Mouse (Mus musculus) heart, postnatal 0 days (tissue): ENCODE data around the gene Mreg.

ENCODE experiments used
- CTCF ChIP-seq: IDR thresholded peaks from 2 replicates; pipeline ENCODE4 v1.5.1; 2016; ENCODE audit warnings: antibody characterized with exemption, control low read depth, low read depth
- EP300 ChIP-seq: IDR thresholded peaks from 2 replicates; pipeline ENCODE4 v1.6.1; 2016; ENCODE audit warnings: antibody characterized with exemption, low read depth

DNA sequence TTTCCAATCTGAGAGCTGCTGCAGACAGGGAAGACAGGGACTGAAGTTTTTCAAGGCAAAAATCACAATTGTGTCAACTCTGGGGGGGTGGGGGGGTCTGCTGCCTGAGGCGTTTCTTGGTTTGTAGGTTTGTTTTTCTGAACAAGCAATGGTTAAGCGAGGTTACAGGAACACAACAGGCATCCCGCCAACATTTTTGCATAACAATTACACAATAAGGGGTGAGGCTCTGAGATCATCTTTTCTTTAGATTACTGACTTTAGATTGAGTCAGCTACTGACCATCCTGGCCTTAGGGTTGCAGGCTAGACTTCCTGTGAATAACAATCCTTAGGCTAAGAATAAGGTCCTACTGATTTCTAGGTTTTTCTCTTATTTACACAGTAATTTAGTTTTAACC, 16.9 kb upstream of the Mreg start:
- TF ChIP-seq EP300 (no peak), CTCF (no peak)
